Mouse (Mus musculus): ENCODE results near the gene Ascc2. TPM values are rescaled to one million over a fixed set of nuclear protein-coding genes. Genes with fewer than 3 reads are reported as not detected.

Ascc2 gene
- polyA plus RNA-seq, 1 experiment from 2014 or later, result 18.8 TPM

- H3K4me3 ChIP-seq (ENCODE audit: low read depth, low read length), result no peak overlapping the region
- H3K27ac ChIP-seq (ENCODE audit: low read depth, low read length), result no peak overlapping the region
- no peaks in the 10 kb centered on the region for H3K9me3 ChIP-seq (ENCODE audit: control insufficient read depth, low read length)
- no peaks in the 10 kb centered on the region for H3K36me3 ChIP-seq (ENCODE audit: control insufficient read depth, insufficient read depth, low read length)
- no peak overlapping the region for H3K9ac ChIP-seq (replicated peaks; ENCODE audit: low read depth, low read length)
- 58% methylated on average over 5 of the region's 5 CpGs for WGBS
- ATAC-seq (ENCODE audit: low read depth), result peak; percentile 44; the same call in 1 of the 2 replicates
- H3K4me2 ChIP-seq (ENCODE audit: low read depth, low read length), result no peak overlapping the region
- H3K4me1 ChIP-seq (ENCODE audit: control insufficient read depth, insufficient read depth, low read length), result no peaks in the 10 kb centered on the region
- no peaks in the 10 kb centered on the region for H3K27me3 ChIP-seq (ENCODE audit: control insufficient read depth, insufficient read depth, low read length)
Observed at GRCm38 (mm10) chr11:4622997-4623396, 14.6 kb upstream of the Ascc2 start.

- 68% methylated on average over 7 of the region's 7 CpGs for WGBS
- H3K4me3 ChIP-seq (ENCODE audit: low read depth, low read length), result no peak overlapping the region
- no peak overlapping the region for H3K9ac ChIP-seq (replicated peaks; ENCODE audit: low read depth, low read length)
- no peaks in the 10 kb centered on the region for H3K27me3 ChIP-seq (ENCODE audit: control insufficient read depth, insufficient read depth, low read length)
- no peak for ATAC-seq (ENCODE audit: low read depth)
- H3K4me2 ChIP-seq (ENCODE audit: low read depth, low read length), result no peak overlapping the region
- H3K4me1 ChIP-seq (ENCODE audit: control insufficient read depth, insufficient read depth, low read length), result no peaks in the 10 kb centered on the region
- no peaks in the 10 kb centered on the region for H3K36me3 ChIP-seq (ENCODE audit: control insufficient read depth, insufficient read depth, low read length)
- H3K27ac ChIP-seq (ENCODE audit: low read depth, low read length), result peak overlapping the region; percentile 34; the same call in 1 of the 2 replicates
- no peaks in the 10 kb centered on the region for H3K9me3 ChIP-seq (ENCODE audit: control insufficient read depth, low read length)
Observed at GRCm38 (mm10) chr11:4625931-4626330, 11.6 kb upstream of the Ascc2 start.

GRCm38 (mm10) chr11:4627636-4628035 lies 9.9 kb upstream of the Ascc2 start:
- H3K27me3 ChIP-seq (ENCODE audit: control insufficient read depth, insufficient read depth, low read length), result no peaks in the 10 kb centered on the region
- no peak overlapping the region for H3K27ac ChIP-seq (ENCODE audit: low read depth, low read length)
- H3K36me3 ChIP-seq (ENCODE audit: control insufficient read depth, insufficient read depth, low read length), result no peaks in the 10 kb centered on the region
- H3K9me3 ChIP-seq (ENCODE audit: control insufficient read depth, low read length), result no peaks in the 10 kb centered on the region
- WGBS, result 62% methylated on average over 7 of the region's 7 CpGs
- no peak overlapping the region for H3K4me2 ChIP-seq (ENCODE audit: low read depth, low read length)
- H3K4me1 ChIP-seq (ENCODE audit: control insufficient read depth, insufficient read depth, low read length), result no peaks in the 10 kb centered on the region
- ATAC-seq (ENCODE audit: low read depth), result no peak
- H3K4me3 ChIP-seq (ENCODE audit: low read depth, low read length), result no peak overlapping the region
- H3K9ac ChIP-seq (replicated peaks; ENCODE audit: low read depth, low read length), result no peak overlapping the region

- WGBS, result 58% methylated on average over 8 of the region's 8 CpGs
- Histone ChIP-seq H3K36me3 (ENCODE audit: control insufficient read depth, insufficient read depth, low read length) (no peaks in the 10 kb centered on the region), H3K27ac (ENCODE audit: low read depth, low read length) (no peak overlapping the region), H3K9me3 (ENCODE audit: control insufficient read depth, low read length) (no peaks in the 10 kb centered on the region), H3K4me3 (ENCODE audit: low read depth, low read length) (no peak overlapping the region), H3K9ac (replicated peaks; ENCODE audit: low read depth, low read length) (no peak overlapping the region), H3K27me3 (ENCODE audit: control insufficient read depth, insufficient read depth, low read length) (no peaks in the 10 kb centered on the region), H3K4me1 (ENCODE audit: control insufficient read depth, insufficient read depth, low read length) (no peaks in the 10 kb centered on the region), H3K4me2 (ENCODE audit: low read depth, low read length) (no peak overlapping the region)
- no peak for ATAC-seq (ENCODE audit: low read depth)
Observed at GRCm38 (mm10) chr11:4629861-4630280, 7.7 kb upstream of the Ascc2 start.

- H3K4me1 ChIP-seq (ENCODE audit: control insufficient read depth, insufficient read depth, low read length), result peaks cover 4% of the 10 kb centered on the region
- WGBS, result 45% methylated on average over 2 of the region's 2 CpGs
Observed at GRCm38 (mm10) chr11:4633420-4633819, 4.1 kb upstream of the Ascc2 start.

GRCm38 (mm10) chr11:4634395-4634794 lies 3.2 kb upstream of the Ascc2 start:
- Histone ChIP-seq H3K4me3 (ENCODE audit: low read depth, low read length) (no peak overlapping the region), H3K27ac (ENCODE audit: low read depth, low read length) (no peak overlapping the region), H3K4me2 (ENCODE audit: low read depth, low read length) (no peak overlapping the region), H3K9me3 (ENCODE audit: control insufficient read depth, low read length) (no peaks in the 10 kb centered on the region), H3K27me3 (ENCODE audit: control insufficient read depth, insufficient read depth, low read length) (no peaks in the 10 kb centered on the region), H3K36me3 (ENCODE audit: control insufficient read depth, insufficient read depth, low read length) (no peaks in the 10 kb centered on the region), H3K4me1 (ENCODE audit: control insufficient read depth, insufficient read depth, low read length) (peaks cover 8% of the 10 kb centered on the region), H3K9ac (replicated peaks; ENCODE audit: low read depth, low read length) (no peak overlapping the region)
- no peak for ATAC-seq (ENCODE audit: low read depth)
- WGBS, result 76% methylated on average over 5 of the region's 5 CpGs

More at GRCm38 (mm10) chr11:4633420-4633819, 4.1 kb upstream of the Ascc2 start:
- Histone ChIP-seq H3K4me3 (ENCODE audit: low read depth, low read length) (no peak overlapping the region), H3K36me3 (ENCODE audit: control insufficient read depth, insufficient read depth, low read length) (no peaks in the 10 kb centered on the region), H3K27ac (ENCODE audit: low read depth, low read length) (no peak overlapping the region), H3K9ac (replicated peaks; ENCODE audit: low read depth, low read length) (no peak overlapping the region), H3K4me2 (ENCODE audit: low read depth, low read length) (no peak overlapping the region), H3K9me3 (ENCODE audit: control insufficient read depth, low read length) (no peaks in the 10 kb centered on the region), H3K27me3 (ENCODE audit: control insufficient read depth, insufficient read depth, low read length) (no peaks in the 10 kb centered on the region)
- no peak for ATAC-seq (ENCODE audit: low read depth)

GRCm38 (mm10) chr11:4636782-4637342 lies 685 bp upstream of the Ascc2 start:
- Histone ChIP-seq H3K27ac (ENCODE audit: low read depth, low read length) (no peak overlapping the region), H3K4me2 (ENCODE audit: low read depth, low read length) (peak overlapping the region; percentile 75), H3K9ac (replicated peaks; ENCODE audit: low read depth, low read length) (no peak overlapping the region), H3K4me3 (ENCODE audit: low read depth, low read length) (peak overlapping the region; percentile 71), H3K4me1 (ENCODE audit: control insufficient read depth, insufficient read depth, low read length) (peaks cover 8% of the 10 kb centered on the region), H3K36me3 (ENCODE audit: control insufficient read depth, insufficient read depth, low read length) (no peaks in the 10 kb centered on the region), H3K9me3 (ENCODE audit: control insufficient read depth, low read length) (no peaks in the 10 kb centered on the region), H3K27me3 (ENCODE audit: control insufficient read depth, insufficient read depth, low read length) (no peaks in the 10 kb centered on the region)
- 59% methylated on average over 5 of the region's 5 CpGs for WGBS
- ATAC-seq (ENCODE audit: low read depth), result 0 out of 2 replicates have a peak, but pooled peaks have one; percentile 10

GRCm38 (mm10) chr11:4638261-4638660 lies 714 bp downstream of the Ascc2 start:
- H3K4me3 ChIP-seq (ENCODE audit: low read depth, low read length), result peak overlapping the region; percentile 71
- peak overlapping the region; percentile 75 for H3K4me2 ChIP-seq (ENCODE audit: low read depth, low read length)
- H3K9ac ChIP-seq (replicated peaks; ENCODE audit: low read depth, low read length), result peak overlapping the region; percentile 51
- ATAC-seq (ENCODE audit: low read depth), result peak; percentile 35; the same call in 1 of the 2 replicates
- no peaks in the 10 kb centered on the region for H3K9me3 ChIP-seq (ENCODE audit: control insufficient read depth, low read length)
- no peak overlapping the region for H3K27ac ChIP-seq (ENCODE audit: low read depth, low read length)
- peaks cover 8% of the 10 kb centered on the region for H3K4me1 ChIP-seq (ENCODE audit: control insufficient read depth, insufficient read depth, low read length)
- H3K27me3 ChIP-seq (ENCODE audit: control insufficient read depth, insufficient read depth, low read length), result no peaks in the 10 kb centered on the region
- peaks cover 9% of the 10 kb centered on the region; the same call in 1 of the 2 replicates for H3K36me3 ChIP-seq (ENCODE audit: control insufficient read depth, insufficient read depth, low read length)
- 27% methylated on average over 7 of the region's 7 CpGs for WGBS

- Histone ChIP-seq H3K9ac (replicated peaks; ENCODE audit: low read depth, low read length) (no peak overlapping the region), H3K36me3 (ENCODE audit: control insufficient read depth, insufficient read depth, low read length) (peaks cover 9% of the 10 kb centered on the region; the same call in 1 of the 2 replicates), H3K4me1 (ENCODE audit: control insufficient read depth, insufficient read depth, low read length) (peaks cover 8% of the 10 kb centered on the region), H3K4me3 (ENCODE audit: low read depth, low read length) (no peak overlapping the region), H3K4me2 (ENCODE audit: low read depth, low read length) (no peak overlapping the region), H3K27me3 (ENCODE audit: control insufficient read depth, insufficient read depth, low read length) (no peaks in the 10 kb centered on the region), H3K9me3 (ENCODE audit: control insufficient read depth, low read length) (no peaks in the 10 kb centered on the region), H3K27ac (ENCODE audit: low read depth, low read length) (no peak overlapping the region)
- ATAC-seq (ENCODE audit: low read depth), result no peak
Observed at GRCm38 (mm10) chr11:4641185-4641584, 3.6 kb downstream of the Ascc2 start.

Measured in neural tube, embryonic 14.5 days (tissue).